Mouse (Mus musculus) embryonic facial prominence, embryonic 11.5 days (tissue): ENCODE measurements at regions not wholly inside any gene's neighbourhood (a gene's known extent, or its start where the extent isn't known, plus 50 kb on each side); places are given as distances from the start of the nearest gene placed in this dataset.

Experiments used
- ATAC-seq: fragments of 200-750 bp; cut with Nextera tagmentation; replicated peaks from 2 replicates; pipeline ENCODE4 v1.8.0; 2017; ENCODE audit warnings: low read depth; ENCODE audit not compliant: insufficient number of reproducible peaks, low FRiP score, low TSS enrichment
- DNase-seq: peaks from one replicate; pipeline ENCODE4 v3.0.0-alpha.2; 2015; ENCODE audit warnings: low spot score
- H3K27ac ChIP-seq: fragments of 300-500 bp; sonication (generic); replicated peaks from 2 replicates; pipeline ENCODE4 v1.5.1; 2014; ENCODE audit warnings: mild to moderate bottlenecking, low read depth, low read length, control low read depth
- H3K27me3 ChIP-seq: fragments of 300-500 bp; sonication (generic); 2 replicates; pipeline ENCODE4 v1.6.1; 2014; ENCODE audit warnings: mild to moderate bottlenecking, low read length, moderate library complexity, mixed read lengths; ENCODE audit not compliant: control insufficient read depth, insufficient read depth
- H3K36me3 ChIP-seq: fragments of 300-500 bp; sonication (generic); replicated peaks from 2 replicates; pipeline ENCODE4 v1.6.1; 2014; ENCODE audit warnings: low read depth, mild to moderate bottlenecking, low read length, moderate library complexity, mixed read lengths; ENCODE audit not compliant: control insufficient read depth, insufficient read depth
- H3K4me1 ChIP-seq: fragments of 300-500 bp; sonication (generic); 2 replicates; pipeline ENCODE4 v1.6.1; 2014; ENCODE audit warnings: low read length, mixed read lengths; ENCODE audit not compliant: control insufficient read depth, insufficient read depth
- H3K4me2 ChIP-seq: fragments of 300-500 bp; sonication (generic); 2 replicates; pipeline ENCODE4 v1.6.1; 2014; ENCODE audit warnings: low read depth, mild to moderate bottlenecking, control low read depth, low read length, moderate library complexity
- H3K4me3 ChIP-seq: fragments of 300-500 bp; sonication (generic); 2 replicates; pipeline ENCODE4 v1.5.1; 2014; ENCODE audit warnings: low read depth, low read length, control low read depth
- H3K9ac ChIP-seq: fragments of 300-500 bp; sonication (generic); replicated peaks from 2 replicates; pipeline ENCODE4 v1.6.1; 2014; ENCODE audit warnings: mild to moderate bottlenecking, control low read depth, low read length
- H3K9me3 ChIP-seq: fragments of 300-500 bp; sonication (generic); replicated peaks from 2 replicates; pipeline ENCODE4 v1.6.1; 2016; ENCODE audit warnings: mild to moderate bottlenecking, low read length, inconsistent platforms, mixed read lengths; ENCODE audit not compliant: control insufficient read depth
- WGBS: fragments of 180-500 bp; shearing (Covaris S2); extraction: QIAGEN DNeasy Blood & Tissue Kit; methylation state at CpG from one replicate; pipeline ENCODE4 v1.1.7; 2014; 5-methylcytosine and 5-hydroxymethylcytosine counted together

- no peaks in the 10 kb centered on the region for H3K27me3 ChIP-seq
- no peak overlapping the region for H3K4me3 ChIP-seq
- no peak for DNase-seq
- H3K27ac ChIP-seq: no peak overlapping the region
- no peaks in the 10 kb centered on the region for H3K36me3 ChIP-seq
- ATAC-seq: no peak
- no peaks in the 10 kb centered on the region for H3K9me3 ChIP-seq
- H3K9ac ChIP-seq: no peak overlapping the region
- 86% methylated on average over 10 of the region's 10 CpGs for WGBS
- H3K4me2 ChIP-seq: no peak overlapping the region
- H3K4me1 ChIP-seq: no peaks in the 10 kb centered on the region
Observed at GRCm38 (mm10) chr1:89273021-89273420, 181.6 kb upstream of the Agap1 start.

- Histone ChIP-seq H3K36me3 (no peaks in the 10 kb centered on the region), H3K4me3 (no peak overlapping the region), H3K27me3 (no peaks in the 10 kb centered on the region), H3K4me1 (no peaks in the 10 kb centered on the region), H3K27ac (no peak overlapping the region), H3K4me2 (no peak overlapping the region), H3K9ac (no peak overlapping the region), H3K9me3 (no peaks in the 10 kb centered on the region)
- WGBS: 93% methylated on average over 10 of the region's 10 CpGs
- DNase-seq: no peak
- no peak for ATAC-seq
Observed at GRCm38 (mm10) chr1:89273786-89274362, 180.7 kb upstream of the Agap1 start.

GRCm38 (mm10) chr1:89279382-89279781 is 175.2 kb upstream of the Agap1 start:
- no peak overlapping the region for H3K9ac ChIP-seq
- DNase-seq: no peak
- H3K36me3 ChIP-seq: no peaks in the 10 kb centered on the region
- H3K4me2 ChIP-seq: no peak overlapping the region
- H3K9me3 ChIP-seq: no peaks in the 10 kb centered on the region
- 85% methylated on average over 5 of the region's 5 CpGs for WGBS
- ATAC-seq: no peak
- no peak overlapping the region for H3K4me3 ChIP-seq
- H3K27me3 ChIP-seq: no peaks in the 10 kb centered on the region
- no peaks in the 10 kb centered on the region for H3K4me1 ChIP-seq
- no peak overlapping the region for H3K27ac ChIP-seq

- Histone ChIP-seq H3K4me1 (no peaks in the 10 kb centered on the region), H3K9ac (no peak overlapping the region), H3K4me2 (no peak overlapping the region), H3K36me3 (no peaks in the 10 kb centered on the region), H3K27ac (no peak overlapping the region), H3K27me3 (no peaks in the 10 kb centered on the region), H3K4me3 (no peak overlapping the region), H3K9me3 (no peaks in the 10 kb centered on the region)
- 63% methylated on average over 1 of the region's 1 CpGs for WGBS
- ATAC-seq (no peak), DNase-seq (no peak)
Observed at GRCm38 (mm10) chr1:89281107-89281655, 173.4 kb upstream of the Agap1 start.

GRCm38 (mm10) chr1:89285041-89285440 is 169.6 kb upstream of the Agap1 start:
- no peak overlapping the region for H3K4me3 ChIP-seq
- H3K9ac ChIP-seq: no peak overlapping the region
- no peaks in the 10 kb centered on the region for H3K36me3 ChIP-seq
- no peak overlapping the region for H3K27ac ChIP-seq
- H3K27me3 ChIP-seq: no peaks in the 10 kb centered on the region
- no peak overlapping the region for H3K4me2 ChIP-seq
- DNase-seq: no peak
- no peak for ATAC-seq
- 79% methylated on average over 4 of the region's 4 CpGs for WGBS
- H3K4me1 ChIP-seq: no peaks in the 10 kb centered on the region
- no peaks in the 10 kb centered on the region for H3K9me3 ChIP-seq

- Histone ChIP-seq H3K36me3 (no peaks in the 10 kb centered on the region), H3K4me3 (no peak overlapping the region), H3K27me3 (no peaks in the 10 kb centered on the region), H3K27ac (no peak overlapping the region), H3K4me2 (no peak overlapping the region), H3K9ac (no peak overlapping the region), H3K4me1 (no peaks in the 10 kb centered on the region), H3K9me3 (no peaks in the 10 kb centered on the region)
- WGBS: 76% methylated on average over 10 of the region's 10 CpGs
- no peak for DNase-seq
- no peak for ATAC-seq
Observed at GRCm38 (mm10) chr1:89287136-89287795, 167.3 kb upstream of the Agap1 start.

- Histone ChIP-seq H3K4me3 (no peak overlapping the region), H3K9ac (no peak overlapping the region), H3K4me1 (no peaks in the 10 kb centered on the region), H3K27me3 (no peaks in the 10 kb centered on the region), H3K9me3 (no peaks in the 10 kb centered on the region), H3K36me3 (no peaks in the 10 kb centered on the region), H3K4me2 (no peak overlapping the region), H3K27ac (no peak overlapping the region)
- ATAC-seq (no peak), DNase-seq (no peak)
Observed at GRCm38 (mm10) chr1:89288001-89288400, 166.6 kb upstream of the Agap1 start.

GRCm38 (mm10) chr1:89288921-89289320 is 165.7 kb upstream of the Agap1 start:
- no peak for DNase-seq
- H3K27me3 ChIP-seq: no peaks in the 10 kb centered on the region
- WGBS: 85% methylated on average over 2 of the region's 2 CpGs
- no peaks in the 10 kb centered on the region for H3K4me1 ChIP-seq
- H3K4me3 ChIP-seq: no peak overlapping the region
- ATAC-seq: no peak
- no peaks in the 10 kb centered on the region for H3K9me3 ChIP-seq
- no peaks in the 10 kb centered on the region for H3K36me3 ChIP-seq
- H3K9ac ChIP-seq: no peak overlapping the region
- no peak overlapping the region for H3K4me2 ChIP-seq
- H3K27ac ChIP-seq: no peak overlapping the region
